In the genomic region with DNA sequence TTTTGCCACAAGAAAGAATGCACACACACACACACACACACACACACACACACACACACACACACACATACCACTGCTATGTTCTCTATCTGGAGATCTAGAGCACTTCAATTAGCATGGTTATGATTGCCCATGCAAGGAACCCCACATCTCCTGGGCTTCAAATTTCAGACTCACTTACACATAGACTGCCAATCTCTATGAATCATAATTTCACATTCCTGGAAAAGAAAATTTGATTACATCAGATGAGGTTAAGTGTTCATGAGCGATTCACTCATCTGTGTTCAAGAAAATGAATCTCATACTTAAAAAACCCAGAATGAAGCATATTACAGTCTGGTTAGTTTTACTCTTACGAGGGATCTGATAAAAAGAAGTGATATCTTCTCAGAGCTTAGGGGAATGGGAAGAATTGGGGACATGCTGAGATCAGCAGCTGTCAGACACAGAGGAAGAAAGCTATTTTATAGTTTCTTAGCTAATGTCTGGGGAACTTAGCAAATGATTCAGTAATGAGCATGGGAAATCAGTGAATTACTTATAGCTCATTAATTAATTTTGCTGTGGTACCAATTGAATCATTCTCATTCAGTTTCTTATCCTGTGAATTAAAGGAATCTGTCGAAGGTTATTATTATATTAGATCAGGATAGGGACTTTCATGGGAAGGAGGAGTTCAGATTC, we compare ENCODE assay signal across 16 mouse cellular contexts. TPM values are rescaled to one million over a fixed set of nuclear protein-coding genes. Genes with fewer than 3 reads are reported as not detected.
"Had no signal": no experiment of that assay in that cellular context is flagged by ENCODE, and none has a peak within 500 bp of the region (broad histone marks: within the 10 kb centered on the region; RNA-seq: fewer than 3 reads in every experiment).

No protein-coding gene starts in this region.

- H3K36me3 ChIP-seq: kidney, embryonic 15.5 days; limb, embryonic 12.5 days; liver, embryonic 13.5 days; lung, embryonic 15.5 days; neural tube, embryonic 15.5 days had no signal

- H3K27me3 ChIP-seq: kidney, embryonic 15.5 days; limb, embryonic 12.5 days; liver, embryonic 13.5 days; lung, embryonic 15.5 days; neural tube, embryonic 15.5 days had no signal

- H3K27ac ChIP-seq: kidney, embryonic 15.5 days; limb, embryonic 12.5 days; liver, embryonic 13.5 days; lung, embryonic 15.5 days; neural tube, embryonic 15.5 days; stomach, postnatal 0 days had no signal

- H3K4me1 ChIP-seq: kidney, embryonic 15.5 days; limb, embryonic 12.5 days; liver, embryonic 13.5 days; lung, embryonic 15.5 days; neural tube, embryonic 15.5 days had no signal

- DNase-seq: kidney, adult 2 months; kidney, postnatal 36 days; liver; liver, embryonic 13.5 days; liver, postnatal 0 days; midbrain, embryonic 14.5 days; right cerebral cortex, adult 18-20 months; right cerebral cortex, postnatal 25 days; thymus, postnatal 4 days had no signal

- H3K4me3 ChIP-seq: kidney, embryonic 15.5 days; limb, embryonic 12.5 days; liver, embryonic 13.5 days; lung, embryonic 15.5 days; neural tube, embryonic 15.5 days had no signal

- ATAC-seq: liver, postnatal 0 days had no signal

- H3K4me2 ChIP-seq: kidney, embryonic 15.5 days; limb, embryonic 12.5 days; liver, embryonic 13.5 days; lung, embryonic 15.5 days; neural tube, embryonic 15.5 days had no signal

- H3K9me3 ChIP-seq: kidney, embryonic 15.5 days; limb, embryonic 12.5 days; liver, embryonic 13.5 days; lung, embryonic 15.5 days; neural tube, embryonic 15.5 days had no signal

- H3K9ac ChIP-seq: kidney, embryonic 15.5 days; limb, embryonic 12.5 days; liver, embryonic 13.5 days; liver, postnatal 0 days; lung, embryonic 15.5 days; neural tube, embryonic 15.5 days had no signal

RNA-seq across cellular contexts. Expression of gene Acss3, which starts 48.7 kb away (rescaled TPM):
- total RNA-seq: megakaryocyte progenitor cell, adult 5-6 weeks; monocyte, adult 5-6 weeks had no signal
